Mouse (Mus musculus) thymus, postnatal 36 days (tissue): Measurements from ENCODE around the gene Eef2.

Source experiments
- DNase-seq, 2 experiments: peaks; one replicate each; pipeline ENCODE4 v3.0.0; 2022; ENCODE audit warnings: mixed read lengths in 2 of 2

Gene Eef2

DNA sequence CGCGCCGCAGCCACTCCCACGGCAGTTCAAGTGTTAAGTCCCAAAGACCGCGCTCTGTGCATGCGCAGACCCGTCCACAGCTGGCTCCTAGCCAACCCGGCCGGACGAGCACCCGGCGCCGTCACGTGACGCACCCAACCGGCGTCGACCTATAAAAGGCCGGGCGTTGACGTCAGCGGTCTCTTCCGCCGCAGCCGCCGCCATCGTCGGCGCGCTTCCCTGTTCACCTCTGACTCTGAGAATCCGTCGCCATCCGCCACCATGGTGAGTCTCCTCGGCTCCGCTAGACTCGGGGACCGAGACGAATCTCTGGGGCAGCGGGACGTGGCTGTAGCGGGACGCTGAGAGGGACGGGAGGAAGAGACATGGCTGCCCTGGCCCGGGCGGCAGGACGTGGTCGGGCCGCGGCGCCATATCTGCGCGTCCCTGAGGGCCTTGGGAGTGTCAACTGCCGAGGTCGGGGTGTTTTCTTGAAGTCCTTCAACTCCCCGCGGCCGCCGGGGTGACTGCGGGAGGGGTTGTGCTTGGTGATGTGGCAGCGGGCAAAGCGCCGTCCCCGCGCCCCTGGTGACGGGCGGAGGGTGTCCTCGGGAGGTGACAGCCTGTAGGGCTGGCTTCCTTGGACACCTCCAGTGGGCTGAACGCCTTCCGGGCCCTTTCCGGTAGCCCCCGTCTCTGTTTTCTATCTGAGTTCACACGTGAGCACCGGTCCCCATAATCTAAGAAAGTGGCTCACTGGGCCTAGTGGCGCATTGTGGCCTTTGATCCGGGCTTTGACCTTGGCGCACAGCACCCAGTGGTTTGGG is at the start of gene Eef2:
Gene Eef2 (plus strand): TSS at position 166 of the 806 bp plus-strand sequence.
- peak; percentile 97 to 98 for DNase-seq

DNA sequence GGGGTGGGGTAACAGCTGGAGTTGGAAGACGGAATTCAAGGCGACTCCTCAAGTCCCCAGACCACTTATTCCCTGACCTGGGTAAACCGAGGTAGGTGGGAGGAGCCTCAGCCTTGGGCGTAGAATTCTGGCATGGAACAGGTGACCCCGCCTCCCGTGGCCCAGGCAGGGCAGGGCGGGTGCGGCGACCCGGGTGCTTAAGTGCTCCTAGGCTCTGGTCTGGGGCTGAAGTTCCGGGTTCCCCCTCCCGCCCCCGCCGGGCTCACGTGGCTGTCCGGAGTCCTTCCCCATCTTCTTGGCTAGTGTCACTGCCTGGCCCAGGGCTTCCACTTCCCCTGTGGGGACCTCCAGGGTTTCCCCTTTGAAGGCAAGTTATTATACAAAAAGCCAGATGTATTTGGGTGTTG is 42.2 kb upstream of the Eef2 start:
- DNase-seq, result peak; percentile 39 to 59

DNA sequence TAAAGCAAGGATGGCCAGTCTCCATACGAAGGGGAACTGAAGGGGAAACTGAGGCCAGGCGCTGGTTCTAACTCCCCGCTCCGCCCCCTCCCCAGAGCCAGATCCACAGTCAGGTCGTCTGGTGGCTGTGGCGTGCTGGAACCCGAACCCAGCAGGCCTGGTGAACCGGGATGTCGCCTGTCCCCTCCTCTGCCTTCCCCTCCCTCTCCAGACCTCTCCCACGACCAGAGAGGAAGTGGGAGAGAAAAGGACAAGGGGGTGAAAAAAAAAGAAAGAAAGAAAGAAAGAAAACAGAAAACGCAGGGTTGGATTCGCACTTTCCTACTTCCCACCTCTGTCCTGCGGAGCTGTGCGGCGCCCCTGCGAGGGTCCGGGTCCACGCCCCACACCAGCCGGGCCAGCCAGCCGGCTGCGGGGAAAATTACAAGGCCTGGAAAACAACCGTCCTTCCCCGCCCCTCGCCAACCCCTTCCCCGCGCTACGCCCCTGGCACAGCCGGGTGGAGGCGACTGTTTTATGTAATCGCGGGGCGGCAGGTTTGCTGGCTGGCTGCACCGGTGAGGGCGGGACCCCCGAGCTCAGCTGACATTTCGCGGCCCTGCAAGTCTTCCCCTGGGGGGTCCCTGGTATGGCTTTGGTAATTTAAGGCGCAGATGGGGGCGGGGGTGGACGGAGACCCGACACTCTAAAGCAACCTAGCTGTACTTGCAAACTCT is 41.3 kb upstream of the Eef2 start, which contains the start of gene Zbtb7a:
Gene Zbtb7a (plus strand): TSS at position 255 of the 716 bp plus-strand sequence.
- peak; percentile 40 to 60 for DNase-seq

DNA sequence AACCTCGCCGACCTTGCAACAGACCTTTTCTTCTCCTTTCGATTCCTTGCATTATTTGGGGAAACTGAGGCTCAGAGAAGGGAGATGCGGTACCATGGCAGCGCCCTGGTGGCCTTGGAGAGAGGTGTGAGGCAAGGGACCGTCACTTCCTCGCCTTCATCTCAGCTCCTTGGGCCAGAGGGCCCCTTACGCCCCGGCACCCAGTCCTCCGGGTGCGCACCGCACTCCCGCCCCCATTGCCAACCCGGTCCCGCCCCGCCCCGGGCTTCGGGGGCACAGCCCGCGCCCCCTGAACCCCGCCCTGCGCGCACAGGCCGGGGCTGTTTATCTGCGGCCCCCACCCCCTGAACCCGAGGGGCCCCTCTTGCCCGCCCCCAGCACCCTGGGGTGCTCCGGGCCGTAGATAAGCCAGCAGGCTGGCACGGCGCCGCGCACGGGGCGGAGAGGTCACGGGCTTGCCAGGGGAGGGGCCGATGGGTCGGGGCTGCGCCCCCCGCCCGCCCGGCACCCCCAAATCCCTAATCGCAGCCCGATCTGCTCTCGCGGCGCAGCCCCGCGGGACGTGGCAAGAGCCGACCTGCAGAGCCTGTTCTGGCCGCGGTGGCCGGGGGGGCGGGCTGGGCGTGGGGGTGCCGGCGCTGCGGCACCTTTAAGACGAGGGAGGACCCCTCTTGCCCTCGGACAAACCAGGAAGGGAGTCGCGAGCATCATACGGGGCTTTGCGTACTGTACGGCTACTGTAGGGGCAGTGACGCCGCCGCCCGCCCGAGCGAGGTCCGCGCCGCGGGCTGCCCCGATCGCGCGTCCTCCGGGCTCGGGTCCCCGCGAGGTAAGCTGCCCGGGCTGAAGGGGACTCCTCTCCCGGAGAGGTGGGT is 40.4 kb upstream of the Eef2 start:
- peak; percentile 65 to 76 for DNase-seq

DNA sequence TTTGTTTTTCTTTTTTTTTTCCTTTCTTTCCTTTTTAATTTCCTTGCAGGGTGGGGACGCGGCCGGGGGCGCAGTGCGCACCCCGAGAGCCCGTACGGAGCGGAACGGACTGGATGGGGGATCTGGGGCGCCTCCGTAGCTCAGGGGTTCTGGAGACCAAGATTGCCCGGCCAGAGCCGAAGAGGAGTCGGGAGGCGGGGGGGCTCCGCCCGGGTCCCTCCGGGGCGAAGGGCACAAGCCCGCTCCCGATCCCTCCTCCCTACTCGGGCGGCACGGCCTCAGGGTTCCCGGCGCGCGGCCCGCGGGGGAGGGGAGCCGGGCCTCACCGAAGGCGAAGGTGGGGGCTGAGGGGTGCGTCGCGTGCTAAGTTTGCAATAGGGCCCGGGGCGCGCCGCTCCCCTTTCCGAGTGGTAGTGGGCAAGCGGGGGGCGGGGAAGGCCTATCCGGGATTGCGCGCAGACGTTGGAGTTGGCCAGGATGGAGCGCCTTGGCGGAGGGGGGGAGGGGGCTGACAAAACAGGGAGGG is 39.7 kb upstream of the Eef2 start:
- DNase-seq, result peak; percentile 85 to 91

DNA sequence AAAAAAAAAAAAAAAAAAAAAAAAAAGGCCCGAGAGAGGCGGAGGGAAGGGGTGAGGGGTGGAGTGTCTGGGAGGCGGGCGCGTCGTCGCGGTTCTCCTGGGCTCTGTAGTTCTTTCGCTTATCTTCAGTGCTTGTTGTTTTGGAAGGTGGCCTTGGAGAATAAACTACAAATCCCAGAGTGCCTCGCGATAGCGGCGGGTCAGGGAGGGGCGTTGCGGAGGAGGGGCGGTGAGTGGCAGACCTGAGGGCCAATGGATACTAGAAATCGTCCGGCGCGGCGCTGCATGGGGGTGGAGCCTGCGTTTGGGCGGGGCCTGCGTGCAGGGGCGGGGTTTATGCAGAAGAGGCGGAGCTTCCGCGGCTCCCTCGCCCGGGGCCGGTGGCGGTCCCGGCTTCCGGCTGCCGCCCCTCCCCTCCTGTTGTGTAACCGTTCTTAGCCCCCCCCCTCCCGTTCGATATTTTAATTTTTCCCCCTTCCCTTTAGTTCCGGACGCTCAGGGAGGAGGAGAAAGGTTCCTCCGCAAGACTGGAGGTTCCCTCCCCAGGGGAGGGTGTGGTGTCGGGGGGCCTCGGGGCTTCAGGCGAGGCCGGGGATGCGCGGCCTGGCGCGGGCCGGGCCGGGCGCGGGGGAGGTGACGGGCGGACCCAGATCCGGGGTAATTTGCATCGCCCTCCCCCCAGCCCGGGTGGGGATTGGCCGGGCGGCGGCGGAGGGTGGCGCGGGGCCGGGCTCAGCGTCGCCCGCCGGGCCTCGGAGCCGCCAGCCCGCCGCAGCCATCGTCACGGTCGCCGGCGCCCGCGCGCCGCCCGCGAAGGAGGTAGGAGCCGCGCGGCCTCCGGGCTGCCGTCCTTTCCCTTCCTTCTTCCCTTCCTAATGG is 38.9 kb upstream of the Eef2 start:
- DNase-seq, result peak; percentile 98 to 100

DNA sequence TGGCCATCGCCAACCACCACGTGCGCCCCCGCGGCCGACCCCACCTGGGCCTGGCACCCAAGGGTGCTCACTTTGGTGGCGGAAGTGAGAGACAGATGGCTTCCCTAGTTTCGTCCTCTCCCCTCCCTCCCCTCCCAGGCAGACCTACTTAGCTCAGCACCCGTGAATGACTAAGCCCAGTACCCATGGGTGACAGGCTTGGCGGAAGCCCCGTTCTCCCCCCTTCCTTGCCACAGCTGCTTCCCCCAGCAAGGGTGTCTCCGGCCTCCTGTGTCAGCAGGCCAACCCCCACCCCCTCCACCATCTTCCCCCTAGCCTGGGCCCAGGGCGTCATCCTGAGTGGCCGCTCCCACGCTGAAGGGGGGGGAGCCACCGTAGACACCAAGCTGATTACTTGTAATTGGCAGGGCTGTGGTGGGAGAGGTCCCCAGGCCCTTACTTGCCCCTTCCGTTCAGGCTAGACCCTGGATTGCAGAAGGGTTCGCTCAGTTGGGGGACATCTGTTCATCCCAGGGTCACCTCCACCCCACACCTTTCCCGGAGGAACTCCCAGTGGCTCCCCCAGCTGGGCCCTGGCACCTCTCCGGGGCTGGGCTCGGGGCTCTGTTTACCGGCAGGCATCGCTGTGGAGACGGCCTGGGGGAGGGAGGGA is 38.2 kb upstream of the Eef2 start:
- DNase-seq, result no peak

DNA sequence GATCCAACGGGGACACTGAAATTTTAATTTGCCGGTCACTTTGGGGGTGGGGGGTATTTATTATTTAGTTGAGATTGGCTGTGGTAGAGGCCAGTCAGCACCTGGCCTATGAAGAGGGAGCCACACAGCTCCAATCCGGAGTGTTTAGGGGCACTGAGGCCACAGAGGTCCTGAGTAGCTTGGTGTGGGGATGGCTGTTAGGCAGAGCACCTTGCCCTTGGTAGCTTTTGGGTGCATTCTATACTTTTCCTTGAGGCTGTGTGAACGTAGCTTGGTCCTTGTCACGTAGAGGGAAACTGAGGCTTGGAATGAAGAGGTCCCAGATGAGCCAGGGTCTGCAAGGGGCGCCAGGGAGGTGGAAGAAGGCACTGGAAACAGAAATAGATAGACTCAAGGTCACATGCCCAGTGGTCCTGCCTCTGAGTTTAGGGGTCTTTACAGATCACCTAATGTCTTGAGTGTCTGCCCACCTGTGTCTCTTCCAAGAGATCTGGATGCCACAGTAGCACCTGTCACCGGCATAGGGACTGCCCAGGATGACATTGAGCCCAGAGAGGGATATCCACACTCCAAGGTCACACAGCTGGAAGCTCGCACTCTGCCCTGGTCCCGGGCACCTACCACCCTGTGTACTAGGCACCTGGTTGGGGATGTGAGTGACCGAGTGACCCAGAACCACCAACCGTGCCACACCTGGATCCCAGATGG is 37.5 kb upstream of the Eef2 start:
- no peak for DNase-seq

DNA sequence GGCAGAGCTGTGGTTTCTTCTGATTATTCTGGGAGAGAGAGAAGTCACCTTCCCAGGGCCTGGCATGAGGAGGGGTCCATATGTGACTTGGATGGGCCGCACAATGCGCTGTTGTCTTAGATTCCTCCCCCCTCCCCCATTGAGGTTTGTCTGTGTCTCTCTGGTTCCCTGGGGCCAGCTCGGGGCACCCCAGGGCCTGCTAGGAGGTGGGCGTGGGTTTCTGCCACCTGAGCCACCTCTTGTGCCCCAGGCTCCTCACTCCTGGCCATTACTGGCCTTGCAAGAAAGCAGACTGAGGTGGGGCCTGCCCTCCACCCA is 36.9 kb upstream of the Eef2 start:
- DNase-seq, result no peak

DNA sequence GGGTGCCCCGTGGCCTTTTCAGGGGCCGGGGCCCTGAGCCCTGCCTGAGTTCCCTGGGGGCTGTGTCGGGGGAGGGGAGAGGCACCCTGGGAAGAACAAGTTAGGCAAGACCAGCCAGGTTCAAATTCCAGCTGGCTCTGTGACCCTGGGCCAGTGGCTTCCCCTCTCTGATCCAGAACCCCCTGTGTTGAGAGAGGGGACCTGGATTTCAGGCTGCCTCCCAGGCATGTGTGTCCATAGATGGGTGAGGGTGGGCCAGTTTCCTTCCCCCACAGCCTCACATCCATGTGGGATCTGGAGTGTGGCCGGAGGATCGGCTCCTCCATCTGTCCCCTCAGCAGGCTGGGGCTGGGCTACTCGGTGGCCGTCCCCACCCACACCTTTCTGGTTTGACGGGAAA is 36.4 kb upstream of the Eef2 start:
- no peak for DNase-seq

DNA sequence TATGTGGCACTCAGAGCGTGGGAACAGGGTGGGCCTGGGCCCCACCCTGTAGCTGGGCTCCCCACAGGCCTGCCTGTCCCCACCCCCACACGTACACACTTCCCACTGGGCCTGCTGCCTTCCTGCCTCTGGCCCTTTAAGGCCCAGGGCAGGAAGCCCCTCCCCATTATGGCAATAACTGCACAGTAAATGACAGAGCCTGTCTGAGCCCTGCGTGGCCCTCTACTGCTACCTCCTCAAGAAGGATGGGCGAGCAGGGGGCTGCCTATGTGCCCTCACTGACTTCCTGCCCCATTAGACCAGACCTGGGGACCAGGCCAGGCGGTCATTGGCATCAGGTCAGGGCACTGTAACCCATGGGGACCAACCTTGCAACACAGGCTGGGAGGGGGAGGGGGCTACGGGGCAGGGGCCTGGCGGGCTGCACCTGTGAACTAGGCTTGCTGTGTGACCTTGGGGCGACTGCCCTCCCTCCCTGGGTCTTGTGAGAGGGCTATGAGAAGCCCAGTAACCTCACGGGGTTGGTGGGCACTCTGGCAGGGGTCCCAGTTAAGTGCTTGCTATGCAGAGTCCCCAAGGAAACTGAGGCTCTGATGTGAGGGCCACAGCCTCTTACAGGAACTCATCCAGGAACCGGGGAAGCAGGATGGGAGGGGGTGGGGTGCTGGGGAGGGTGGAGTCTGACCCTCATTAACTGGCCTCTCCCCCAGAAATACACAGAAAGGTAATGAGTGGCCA is 35.5 kb upstream of the Eef2 start:
- DNase-seq, result peak in 1 of 2 experiments; percentile 57

DNA sequence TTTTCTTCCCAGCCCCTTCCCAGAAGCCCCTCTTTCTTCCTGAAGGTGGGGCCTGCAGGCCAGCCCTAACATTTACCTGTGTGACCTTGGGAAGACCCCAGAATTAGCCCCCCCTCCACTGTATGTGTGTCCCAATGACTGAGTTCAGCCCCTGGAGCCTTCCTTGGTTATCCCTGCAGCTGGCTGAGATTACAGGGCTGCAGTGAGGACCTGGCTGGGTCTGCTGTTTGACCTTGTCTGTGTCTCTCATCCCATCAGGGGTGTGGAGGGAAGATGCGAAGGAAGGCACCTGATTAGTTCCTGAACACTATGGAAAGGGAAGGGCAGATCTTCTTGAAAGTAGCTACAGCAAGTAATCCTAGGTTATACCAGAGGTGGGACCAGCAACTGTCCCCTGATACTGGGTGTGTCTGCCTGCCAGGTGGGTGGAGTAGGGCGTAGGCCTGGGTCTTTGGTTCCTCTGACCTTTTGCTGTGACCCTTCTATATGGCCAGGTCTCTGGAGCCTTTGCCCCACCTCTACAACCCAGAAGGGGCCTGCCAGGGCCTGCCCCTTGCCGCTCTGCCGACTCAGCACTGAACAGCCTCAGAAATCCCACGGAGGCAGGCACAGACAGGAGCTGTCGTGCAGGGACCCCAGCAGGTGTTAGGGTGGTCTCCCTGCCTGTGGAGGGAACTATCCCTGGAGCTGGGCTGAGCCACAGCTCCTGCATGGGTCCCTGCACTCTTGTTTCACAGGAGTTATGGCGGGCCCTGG is 34.8 kb upstream of the Eef2 start:
- DNase-seq, result no peak

DNA sequence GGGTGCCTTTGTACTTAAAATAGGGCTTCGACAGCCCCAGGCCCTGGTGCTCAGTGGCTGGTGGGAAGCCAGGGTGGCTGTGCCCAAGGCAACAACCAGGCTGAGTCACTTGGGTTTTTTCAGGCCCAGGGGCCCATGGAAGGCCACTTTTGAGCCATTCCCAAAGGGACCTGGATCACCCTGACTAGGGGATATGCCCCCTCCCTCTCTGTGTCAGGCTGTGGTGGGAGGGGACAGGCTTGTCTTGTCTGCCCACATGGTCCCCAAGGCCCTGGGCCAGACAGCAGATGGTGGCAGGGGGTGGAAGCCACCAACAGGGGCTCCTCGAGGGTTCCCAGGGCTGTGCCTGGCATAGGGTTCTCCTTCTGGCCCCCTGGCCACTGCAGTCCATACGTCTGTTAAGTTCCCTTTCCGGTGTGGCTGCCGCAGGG is 33.9 kb upstream of the Eef2 start:
- DNase-seq, result no peak

DNA sequence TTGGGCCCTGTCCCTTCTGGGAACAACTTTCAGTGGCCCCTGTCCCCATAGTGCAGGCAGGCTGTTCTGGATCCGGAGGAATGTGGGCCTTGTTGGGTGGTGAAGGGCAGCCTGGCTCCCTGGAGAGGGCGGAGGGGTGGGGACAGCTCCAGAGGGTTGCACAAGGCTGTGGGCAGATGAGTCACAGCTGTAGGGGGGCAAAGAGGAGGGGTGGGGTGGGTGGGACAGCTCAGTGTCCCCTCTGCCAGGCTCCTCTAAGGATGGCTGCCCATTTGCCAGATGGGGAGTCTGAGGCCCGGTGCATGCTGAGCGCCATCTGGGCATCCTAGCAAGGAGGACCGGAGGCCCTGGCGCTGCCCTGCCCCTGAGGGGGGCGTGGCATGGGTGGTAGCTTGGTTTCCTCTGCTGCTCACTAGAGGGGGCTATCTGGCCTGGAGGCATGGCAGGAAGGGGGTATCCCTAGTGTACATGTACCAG is 33.2 kb upstream of the Eef2 start:
- DNase-seq, result no peak

DNA sequence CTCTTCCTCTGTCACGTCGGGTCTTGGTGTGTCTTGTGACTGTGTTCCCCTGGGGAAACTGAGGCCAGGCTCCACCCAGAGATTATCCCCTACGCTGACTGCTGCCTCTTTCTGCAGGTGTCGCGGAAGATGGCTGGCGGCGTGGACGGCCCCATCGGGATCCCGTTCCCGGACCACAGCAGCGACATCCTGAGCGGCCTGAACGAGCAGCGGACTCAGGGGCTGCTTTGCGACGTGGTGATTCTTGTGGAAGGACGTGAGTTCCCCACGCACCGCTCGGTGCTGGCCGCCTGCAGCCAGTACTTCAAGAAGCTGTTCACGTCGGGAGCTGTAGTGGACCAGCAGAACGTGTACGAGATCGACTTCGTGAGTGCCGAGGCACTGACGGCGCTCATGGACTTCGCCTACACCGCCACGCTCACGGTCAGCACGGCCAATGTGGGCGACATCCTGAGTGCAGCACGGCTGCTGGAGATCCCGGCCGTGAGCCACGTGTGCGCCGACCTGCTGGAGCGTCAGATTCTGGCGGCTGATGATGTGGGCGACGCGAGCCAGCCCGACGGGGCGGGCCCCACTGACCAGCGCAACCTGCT is 32.5 kb upstream of the Eef2 start:
- DNase-seq, result no peak

DNA sequence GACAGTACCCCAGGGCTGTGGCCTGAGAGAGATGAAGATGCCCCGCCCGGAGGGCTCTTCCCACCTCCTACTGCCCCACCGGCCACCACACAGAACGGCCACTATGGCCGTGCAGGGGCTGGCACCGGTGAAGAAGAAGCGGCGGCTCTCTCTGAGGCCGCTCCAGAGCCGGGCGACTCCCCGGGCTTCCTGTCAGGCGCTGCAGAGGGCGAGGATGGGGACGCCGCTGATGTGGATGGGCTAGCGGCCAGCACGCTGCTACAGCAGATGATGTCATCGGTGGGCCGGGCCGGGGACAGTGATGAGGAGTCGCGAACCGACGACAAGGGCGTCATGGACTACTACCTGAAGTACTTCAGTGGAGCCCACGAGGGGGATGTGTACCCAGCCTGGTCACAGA is 31.8 kb upstream of the Eef2 start:
- DNase-seq, result no peak

DNA sequence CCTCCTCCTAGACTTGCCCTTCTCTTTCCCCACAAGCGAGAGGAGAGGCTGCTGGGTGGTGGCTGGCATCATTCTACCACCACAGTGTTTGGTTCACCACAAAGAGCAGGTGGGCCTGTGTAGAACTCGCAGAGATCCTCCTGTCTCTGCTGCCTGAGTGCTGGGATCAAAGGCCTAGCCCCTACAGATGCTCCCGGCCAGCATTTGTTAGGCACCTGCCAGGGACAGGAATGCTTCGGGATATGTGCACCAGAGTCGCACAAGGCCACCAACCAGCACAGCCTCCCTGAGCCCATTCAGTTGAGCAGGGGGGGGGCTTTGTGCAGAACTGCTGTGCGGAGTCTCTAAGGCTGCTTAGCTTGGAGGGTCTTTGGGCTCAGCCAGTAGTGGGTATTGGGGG is 31.1 kb upstream of the Eef2 start:
- no peak for DNase-seq

DNA sequence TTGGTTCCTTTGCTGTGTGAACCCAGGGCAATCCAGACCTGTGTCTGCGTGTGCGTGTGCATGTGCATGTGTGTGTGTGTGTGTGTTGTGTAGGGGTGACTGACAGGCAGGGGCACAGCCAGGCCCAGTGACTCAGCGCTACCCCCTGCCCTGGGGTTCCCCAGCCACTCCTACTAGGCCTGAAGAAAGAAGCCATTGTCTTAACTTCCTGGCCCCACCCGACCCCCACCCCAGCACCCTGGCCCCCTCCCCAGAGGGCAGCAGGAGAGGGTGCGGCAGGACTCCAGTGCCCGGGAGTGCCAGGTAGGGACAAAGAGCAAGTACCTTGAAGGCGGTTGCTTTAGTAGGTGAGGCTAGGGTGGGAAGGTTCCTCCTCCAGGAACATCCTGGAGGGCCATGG is 30.7 kb upstream of the Eef2 start:
- no peak for DNase-seq

DNA sequence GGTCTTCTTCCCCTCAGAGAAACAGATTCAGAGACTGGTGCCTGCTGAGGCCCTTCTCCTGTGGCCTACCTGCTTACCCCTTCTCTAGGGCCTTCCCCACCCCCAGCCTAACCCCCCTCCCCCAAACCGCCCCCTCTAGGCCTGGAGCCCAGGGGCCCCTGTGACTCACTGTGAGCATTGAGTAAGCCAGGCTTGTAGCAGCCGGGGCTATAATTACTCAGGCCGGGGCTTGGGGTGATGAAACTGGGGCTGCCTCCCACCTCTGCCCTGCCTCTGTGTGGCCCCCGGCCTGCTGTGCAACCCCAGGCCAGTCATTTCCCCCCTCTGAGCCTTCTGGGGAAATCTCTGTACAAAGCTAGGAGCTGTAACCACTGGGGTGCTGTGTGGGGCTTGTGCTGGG is 30.1 kb upstream of the Eef2 start:
- DNase-seq, result no peak
